Mouse (Mus musculus) cerebellum, adult 2 months (tissue): ENCODE data around the gene Tnfsf10.

ENCODE experiments used
- CTCF ChIP-seq: fragments of 200-500 bp; IDR thresholded peaks from 2 replicates; pipeline ENCODE4 v1.5.1; 2011; ENCODE audit warnings: low read depth, mild to moderate bottlenecking, control low read depth, low read length, moderate library complexity, borderline replicate concordance; ENCODE audit not compliant: insufficient read depth
- POLR2A ChIP-seq: fragments of 200-500 bp; IDR thresholded peaks from 2 replicates; pipeline ENCODE4 v1.6.1; 2011; ENCODE audit warnings: low read length, control low read depth, borderline replicate concordance; ENCODE audit not compliant: insufficient read depth

- TF ChIP-seq CTCF (no peak), POLR2A (no peak)
These were observed 6.7 kb downstream of the Tnfsf10 start for GRCm38 (mm10) chr3:27323551-27323950.
